Mouse (Mus musculus) neural tube, embryonic 12.5 days (tissue): ENCODE measurements around the gene 4930556J24Rik. TPM values are rescaled to one million over a fixed set of nuclear protein-coding genes. Genes with fewer than 3 reads are reported as not detected.

Experiments used
- ATAC-seq: fragments of 200-750 bp; cut with Nextera tagmentation; 2 replicates; pipeline ENCODE4 v1.8.0; 2017; ENCODE audit warnings: low read depth, mild to moderate bottlenecking, moderate TSS enrichment, moderate library complexity; ENCODE audit not compliant: low FRiP score
- H3K27ac ChIP-seq: fragments of 300-500 bp; sonication (generic); 2 replicates; pipeline ENCODE4 v1.5.1; 2016
- H3K27me3 ChIP-seq: fragments of 300-500 bp; sonication (generic); replicated peaks from 2 replicates; pipeline ENCODE4 v1.6.1; 2016; ENCODE audit warnings: mild to moderate bottlenecking
- H3K36me3 ChIP-seq: fragments of 300-500 bp; sonication (generic); 2 replicates; pipeline ENCODE4 v1.6.1; 2016; ENCODE audit warnings: mild to moderate bottlenecking
- H3K4me1 ChIP-seq: fragments of 300-500 bp; sonication (generic); 2 replicates; pipeline ENCODE4 v1.6.1; 2016
- H3K4me2 ChIP-seq: fragments of 300-500 bp; sonication (generic); replicated peaks from 2 replicates; pipeline ENCODE4 v1.6.1; 2016; ENCODE audit warnings: mild to moderate bottlenecking
- H3K4me3 ChIP-seq: fragments of 300-500 bp; sonication (generic); 2 replicates; pipeline ENCODE4 v1.5.1; 2016
- H3K9ac ChIP-seq: fragments of 300-500 bp; sonication (generic); 2 replicates; pipeline ENCODE4 v1.6.1; 2016; ENCODE audit warnings: mild to moderate bottlenecking
- H3K9me3 ChIP-seq: fragments of 300-500 bp; sonication (generic); 2 replicates; pipeline ENCODE4 v1.6.1; 2016; ENCODE audit warnings: mild to moderate bottlenecking
- WGBS: fragments of 180-500 bp; shearing (Covaris S2); methylation state at CpG from one replicate; pipeline ENCODE4 v1.1.7; 2016; 5-methylcytosine and 5-hydroxymethylcytosine counted together
- polyA plus RNA-seq: library from polyadenylated mRNA; unstranded; fragments of >200 nt; fragmentation: Nextera tagmentation; extraction: Ambion mirVana; gene quantifications from 2 replicates; pipeline ENCODE4 v1.2.1, GENCODE M21; 2016

4930556J24Rik gene
- polyA plus RNA-seq, 1 experiment from 2014 or later, result 0.49 TPM

DNA sequence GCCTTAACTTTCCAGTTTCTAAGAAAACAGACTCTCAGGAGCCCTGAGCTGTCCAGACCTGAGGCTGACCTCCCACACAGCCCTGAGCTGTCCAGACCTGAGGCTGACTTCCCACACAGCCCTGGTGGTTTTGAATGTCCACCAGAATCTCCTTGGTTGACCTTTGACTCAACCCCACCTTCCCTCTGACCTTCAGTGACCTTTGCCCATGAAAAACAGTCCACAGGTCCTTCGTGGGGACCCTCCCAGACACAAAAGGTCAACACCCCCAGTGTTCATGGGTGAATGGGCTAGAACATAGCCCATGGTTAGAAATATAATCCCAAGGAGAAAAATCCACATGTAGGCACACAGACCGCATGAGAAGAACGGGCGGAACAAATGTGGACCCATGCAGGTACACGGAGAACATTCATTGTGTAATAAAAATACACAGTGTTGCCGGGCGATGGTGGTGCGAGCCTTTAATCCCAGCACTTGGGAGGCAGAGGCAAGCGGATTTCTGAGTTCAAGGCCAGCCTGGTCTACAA is 42.8 kb downstream of the 4930556J24Rik start:
- H3K4me3 ChIP-seq, result no peak overlapping the region
- H3K9me3 ChIP-seq, result no peaks in the 10 kb centered on the region
- no peak overlapping the region for H3K9ac ChIP-seq
- no peak overlapping the region for H3K27ac ChIP-seq
- H3K4me2 ChIP-seq, result no peak overlapping the region
- no peak for ATAC-seq
- H3K36me3 ChIP-seq, result no peaks in the 10 kb centered on the region
- no peaks in the 10 kb centered on the region for H3K27me3 ChIP-seq
- H3K4me1 ChIP-seq, result peaks cover 13% of the 10 kb centered on the region
- 88% methylated on average over 9 of the region's 9 CpGs for WGBS

DNA sequence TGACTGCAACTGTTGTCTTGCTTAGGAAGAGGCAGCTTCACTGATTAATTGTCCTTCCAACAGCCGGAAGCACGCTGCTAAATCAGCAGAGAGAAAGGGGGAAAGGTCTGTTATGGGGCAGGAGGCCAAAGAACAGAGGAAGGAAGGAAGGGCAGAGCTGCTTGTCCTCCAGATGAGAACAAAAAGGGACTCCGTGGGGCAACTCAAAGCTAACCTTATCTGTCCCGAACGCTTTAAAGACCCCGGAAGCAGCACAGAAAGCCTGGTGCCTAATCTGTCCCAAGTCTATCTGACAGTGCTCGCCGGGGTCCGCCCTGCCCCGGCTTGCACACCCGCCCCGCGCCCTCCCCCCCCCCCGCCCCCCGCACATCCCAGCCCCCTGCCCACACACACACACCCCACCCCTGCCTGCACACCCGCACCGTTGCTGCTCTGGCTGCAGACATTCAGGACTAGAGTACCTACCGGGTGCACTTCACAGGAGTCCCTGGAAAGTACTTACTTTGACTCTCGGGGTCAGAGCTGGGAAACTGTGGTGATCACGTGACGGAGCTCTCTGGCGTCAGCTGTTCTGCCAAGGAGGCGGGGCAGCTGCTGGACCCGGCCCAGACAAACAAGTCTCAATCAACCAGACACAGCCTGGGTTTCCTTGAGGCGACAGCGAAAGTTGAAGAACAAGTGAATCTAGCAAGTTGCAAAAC is 44.9 kb downstream of the 4930556J24Rik start, which contains the start of gene Tcn2:
TSS of gene Tcn2 (minus strand) at position 649 of the 701 bp plus-strand sequence.
- Histone ChIP-seq H3K9me3 (no peaks in the 10 kb centered on the region), H3K27ac (no peak within 1 kb of the TSS), H3K4me1 (peaks cover 13% of the 10 kb centered on the region), H3K4me2 (peak within 1 kb of the TSS; percentile 88), H3K4me3 (peak within 1 kb of the TSS; percentile 53), H3K36me3 (0 out of 2 replicates have a peak, but pooled peaks cover 6% of the 10 kb centered on the region), H3K9ac (peak within 1 kb of the TSS; percentile 64), H3K27me3 (no peaks in the 10 kb centered on the region)
- WGBS, result under 1% methylated on average over 17 of the region's 26 CpGs
- peak; percentile 84 for ATAC-seq

DNA sequence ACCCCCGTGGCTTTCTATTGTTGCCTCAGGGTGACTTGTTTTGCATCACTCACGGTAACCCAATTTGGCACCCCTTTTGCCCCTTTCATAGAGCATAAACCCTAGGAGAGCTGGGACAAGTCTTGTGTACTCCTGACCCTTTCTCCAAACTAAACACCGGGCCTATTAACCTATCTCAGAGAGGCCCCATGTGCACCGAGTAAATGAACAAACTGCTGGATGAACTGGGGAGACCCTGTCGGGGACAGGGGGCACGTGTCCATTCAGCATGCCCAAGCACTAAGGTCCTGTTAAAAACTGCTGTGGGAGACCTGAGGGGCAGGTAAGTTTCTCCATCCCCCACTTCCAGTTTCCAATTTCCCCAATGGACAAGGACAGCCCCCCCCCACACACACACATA is 45.6 kb downstream of the 4930556J24Rik start:
- Histone ChIP-seq H3K36me3 (0 out of 2 replicates have a peak, but pooled peaks cover 8% of the 10 kb centered on the region), H3K9me3 (no peaks in the 10 kb centered on the region), H3K4me3 (peak overlapping the region; percentile 53), H3K9ac (no peak overlapping the region), H3K27me3 (no peaks in the 10 kb centered on the region), H3K27ac (no peak overlapping the region), H3K4me1 (peaks cover 13% of the 10 kb centered on the region), H3K4me2 (peak overlapping the region; percentile 88)
- peak; percentile 30; the same call in 1 of the 2 replicates for ATAC-seq
- 18% methylated on average over 6 of the region's 6 CpGs for WGBS

DNA sequence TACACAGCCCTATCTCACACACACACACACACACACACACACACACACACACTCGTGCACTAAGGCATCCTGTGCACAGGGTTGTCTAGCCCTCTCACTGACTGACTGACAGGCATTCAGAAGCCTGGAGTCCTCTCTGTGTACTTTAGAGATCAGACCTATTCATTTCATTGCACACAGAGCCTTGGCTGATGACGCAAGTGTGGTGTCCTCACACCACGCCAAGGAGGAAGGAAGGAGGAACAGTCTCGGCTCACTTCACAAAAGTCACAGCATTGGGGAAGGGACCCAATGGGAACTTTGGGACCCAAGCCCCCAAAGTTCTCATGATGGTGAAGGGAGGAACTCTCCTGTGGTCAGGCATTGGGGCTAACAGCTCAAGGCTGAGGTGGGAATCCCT is 46.6 kb downstream of the 4930556J24Rik start:
- no peak overlapping the region for H3K9ac ChIP-seq
- H3K9me3 ChIP-seq, result no peaks in the 10 kb centered on the region
- H3K4me3 ChIP-seq, result no peak overlapping the region
- H3K27ac ChIP-seq, result no peak overlapping the region
- no peak overlapping the region for H3K4me2 ChIP-seq
- WGBS, result 75% methylated on average over 4 of the region's 4 CpGs
- no peaks in the 10 kb centered on the region for H3K27me3 ChIP-seq
- peaks cover 9% of the 10 kb centered on the region; the same call in 1 of the 2 replicates for H3K36me3 ChIP-seq
- ATAC-seq, result no peak
- peaks cover 13% of the 10 kb centered on the region for H3K4me1 ChIP-seq

DNA sequence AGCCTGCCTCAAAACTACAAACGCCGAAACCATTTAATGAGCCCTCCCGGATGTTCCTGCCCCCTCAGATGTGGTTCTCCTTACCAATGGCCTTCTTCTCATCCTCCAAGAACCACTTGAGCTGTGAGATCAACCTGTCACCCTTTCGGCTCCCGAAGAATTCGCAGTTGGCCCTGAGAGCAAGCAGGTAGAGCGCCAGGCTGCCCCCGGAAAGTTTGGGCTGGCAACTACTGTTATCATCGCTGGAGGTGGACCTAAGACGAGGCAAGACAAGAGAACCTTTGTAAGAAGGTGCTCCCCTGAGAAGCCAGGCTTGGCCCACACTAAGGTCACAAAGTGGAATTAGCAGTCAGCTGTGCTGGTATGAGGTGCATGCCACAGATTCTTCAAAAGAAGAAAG is 50.7 kb downstream of the 4930556J24Rik start:
- Histone ChIP-seq H3K4me1 (0 out of 2 replicates have a peak, but pooled peaks cover under 1% of the 10 kb centered on the region), H3K27me3 (no peaks in the 10 kb centered on the region), H3K4me2 (no peak overlapping the region), H3K36me3 (peaks cover 27% of the 10 kb centered on the region), H3K27ac (no peak overlapping the region), H3K9ac (no peak overlapping the region), H3K9me3 (no peaks in the 10 kb centered on the region), H3K4me3 (no peak overlapping the region)
- ATAC-seq, result no peak
- 96% methylated on average over 10 of the region's 10 CpGs for WGBS

DNA sequence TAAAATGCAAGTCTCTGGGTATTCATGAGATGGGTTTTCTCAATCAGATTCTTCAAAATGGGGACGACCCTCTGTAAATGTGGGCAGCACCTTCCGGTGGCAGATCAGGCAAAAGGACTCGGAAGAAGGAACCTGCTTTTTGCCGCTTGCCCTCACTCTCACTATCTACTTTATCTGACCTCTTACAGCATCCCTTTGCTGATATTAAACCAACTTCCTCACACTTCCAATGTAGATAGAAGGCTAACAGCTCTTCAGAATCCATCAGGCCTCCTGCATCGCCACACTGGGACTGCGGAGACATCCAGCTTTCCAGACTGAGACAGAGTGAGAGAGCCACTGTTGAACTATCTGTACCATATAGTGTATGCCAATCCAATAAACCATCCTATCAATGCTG is 53.8 kb downstream of the 4930556J24Rik start:
- H3K4me1 ChIP-seq, result no peaks in the 10 kb centered on the region
- H3K9me3 ChIP-seq, result no peaks in the 10 kb centered on the region
- H3K4me3 ChIP-seq, result no peak overlapping the region
- ATAC-seq, result no peak
- H3K4me2 ChIP-seq, result no peak overlapping the region
- no peak overlapping the region for H3K9ac ChIP-seq
- WGBS, result 94% methylated on average over 6 of the region's 6 CpGs
- H3K27ac ChIP-seq, result no peak overlapping the region
- H3K27me3 ChIP-seq, result no peaks in the 10 kb centered on the region
- peaks cover 27% of the 10 kb centered on the region for H3K36me3 ChIP-seq

GRCm38 (mm10) chr11:3922115-3922514 is 54.5 kb downstream of the 4930556J24Rik start:
- Histone ChIP-seq H3K27ac (no peak overlapping the region), H3K27me3 (no peaks in the 10 kb centered on the region), H3K4me3 (no peak overlapping the region), H3K9ac (no peak overlapping the region), H3K9me3 (no peaks in the 10 kb centered on the region), H3K4me1 (no peaks in the 10 kb centered on the region), H3K36me3 (peaks cover 25% of the 10 kb centered on the region), H3K4me2 (no peak overlapping the region)
- no peak for ATAC-seq
- 96% methylated on average over 9 of the region's 9 CpGs for WGBS

DNA sequence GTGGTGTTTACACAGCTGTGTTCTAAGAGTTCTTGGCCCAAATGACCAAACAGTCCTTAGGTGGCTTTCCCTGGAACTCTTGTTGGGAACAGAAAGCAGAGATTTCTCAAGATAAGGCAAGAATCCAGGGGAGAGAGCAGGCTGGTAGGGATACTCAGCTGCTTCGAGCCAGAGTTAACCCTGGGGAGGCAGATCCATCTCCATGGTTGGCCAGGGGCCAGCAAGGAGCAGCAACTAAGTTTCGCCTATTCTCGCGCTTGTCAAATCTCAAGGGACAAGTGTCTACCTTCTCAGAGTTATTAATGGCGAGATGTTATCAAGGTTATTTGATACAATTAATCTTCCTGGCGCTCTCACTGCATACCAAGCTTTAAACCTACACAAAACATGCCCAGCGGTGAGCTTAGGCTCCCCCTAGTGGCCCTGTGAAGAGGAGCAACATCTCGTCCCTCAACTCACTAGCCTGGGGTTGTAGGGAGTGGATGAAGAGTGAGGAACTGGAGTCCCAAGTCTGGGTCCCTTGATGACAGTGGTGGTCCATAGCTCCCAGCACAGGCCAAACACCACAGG is 55.2 kb downstream of the 4930556J24Rik start:
- Histone ChIP-seq H3K27me3 (no peaks in the 10 kb centered on the region), H3K4me1 (no peaks in the 10 kb centered on the region), H3K27ac (no peak overlapping the region), H3K4me2 (no peak overlapping the region), H3K36me3 (peaks cover 20% of the 10 kb centered on the region), H3K4me3 (no peak overlapping the region), H3K9ac (no peak overlapping the region), H3K9me3 (no peaks in the 10 kb centered on the region)
- no peak for ATAC-seq
- WGBS, result 33% methylated on average over 8 of the region's 8 CpGs

DNA sequence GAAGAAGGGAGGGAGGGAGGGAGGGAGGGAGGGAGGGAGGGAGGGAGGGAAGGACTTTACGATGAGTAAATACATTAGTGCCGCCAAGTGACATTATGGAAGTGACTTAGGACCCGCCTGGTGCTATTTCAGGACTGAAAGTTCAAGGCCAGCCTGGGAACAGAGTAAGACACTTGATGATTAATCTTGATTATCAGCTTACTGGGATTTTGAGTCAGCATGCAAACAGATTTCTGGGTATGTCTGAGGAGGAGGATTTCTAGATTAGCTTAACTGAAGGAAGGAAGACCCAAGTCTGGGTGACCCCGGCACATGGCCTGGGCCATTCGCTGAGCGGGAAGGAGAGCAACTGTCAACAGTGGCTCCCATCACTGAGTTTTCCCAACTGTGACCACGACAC is 56.1 kb downstream of the 4930556J24Rik start:
- H3K36me3 ChIP-seq, result peaks cover 20% of the 10 kb centered on the region
- H3K9me3 ChIP-seq, result no peaks in the 10 kb centered on the region
- no peaks in the 10 kb centered on the region for H3K27me3 ChIP-seq
- H3K4me1 ChIP-seq, result no peaks in the 10 kb centered on the region
- no peak overlapping the region for H3K27ac ChIP-seq
- H3K4me2 ChIP-seq, result no peak overlapping the region
- no peak overlapping the region for H3K4me3 ChIP-seq
- no peak for ATAC-seq
- H3K9ac ChIP-seq, result no peak overlapping the region
- WGBS, result 83% methylated on average over 7 of the region's 7 CpGs

- WGBS, result 69% methylated on average over 1 of the region's 1 CpGs
- ATAC-seq, result no peak
- no peak overlapping the region for H3K27ac ChIP-seq
- H3K9ac ChIP-seq, result no peak overlapping the region
- no peaks in the 10 kb centered on the region for H3K9me3 ChIP-seq
- no peaks in the 10 kb centered on the region for H3K27me3 ChIP-seq
- peaks cover 12% of the 10 kb centered on the region for H3K36me3 ChIP-seq
- peaks cover 5% of the 10 kb centered on the region; the same call in 1 of the 2 replicates for H3K4me1 ChIP-seq
- no peak overlapping the region for H3K4me2 ChIP-seq
- no peak overlapping the region for H3K4me3 ChIP-seq
These were observed 57.8 kb downstream of the 4930556J24Rik start for GRCm38 (mm10) chr11:3918738-3919137.

GRCm38 (mm10) chr11:3914109-3914840 is 62.3 kb downstream of the 4930556J24Rik start, which contains the start of gene Slc35e4:
Slc35e4 (minus strand) TSS chr11:3914664.
- under 1% methylated on average over 28 of the region's 28 CpGs for WGBS

More at GRCm38 (mm10) chr11:3914109-3914840, 62.3 kb downstream of the 4930556J24Rik start, which contains the start of gene Slc35e4:
- Histone ChIP-seq H3K9me3 (no peaks in the 10 kb centered on the region), H3K4me3 (peak within 1 kb of the TSS; percentile 56), H3K27ac (peak within 1 kb of the TSS; percentile 37), H3K4me2 (peak within 1 kb of the TSS; percentile 86), H3K27me3 (no peaks in the 10 kb centered on the region), H3K36me3 (no peaks in the 10 kb centered on the region), H3K4me1 (peaks cover 35% of the 10 kb centered on the region), H3K9ac (peak within 1 kb of the TSS; percentile 62)
- peak; percentile 52 for ATAC-seq
